Mouse (Mus musculus) frontal cortex, adult (tissue): ENCODE data around the gene Oprl1.

ENCODE experiments used
- ATAC-seq: cut with Nextera tagmentation; 2 replicates; pipeline ENCODE4 v1.9.2; 2017; ENCODE audit warnings: mild to moderate bottlenecking, moderate library complexity, mixed read lengths; ENCODE audit not compliant: low TSS enrichment

The Oprl1 gene

DNA sequence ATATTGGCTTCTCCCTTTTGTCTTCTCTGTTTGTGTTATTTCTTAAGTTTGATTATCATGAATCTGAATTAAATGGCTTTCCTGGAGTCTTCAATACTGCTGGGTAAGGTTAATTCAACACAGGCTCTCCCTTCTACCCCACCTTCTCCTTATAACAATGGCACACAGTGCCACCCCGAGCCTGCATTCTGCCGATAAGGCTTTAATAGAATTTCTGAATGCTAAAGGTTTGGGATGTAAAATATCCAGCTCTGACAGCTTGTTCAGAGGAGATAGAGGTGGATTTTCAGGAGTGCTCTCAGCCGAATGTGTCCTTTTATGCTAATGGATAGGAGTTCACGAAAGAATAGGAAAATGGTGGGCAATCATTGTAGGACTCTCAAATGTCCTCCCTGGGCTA is 50.4 kb downstream of the Oprl1 start:
- no peak for ATAC-seq

- ATAC-seq: no peak
Observed at GRCm38 (mm10) chr2:181766672-181767557, 52.1 kb downstream of the Oprl1 start.

DNA sequence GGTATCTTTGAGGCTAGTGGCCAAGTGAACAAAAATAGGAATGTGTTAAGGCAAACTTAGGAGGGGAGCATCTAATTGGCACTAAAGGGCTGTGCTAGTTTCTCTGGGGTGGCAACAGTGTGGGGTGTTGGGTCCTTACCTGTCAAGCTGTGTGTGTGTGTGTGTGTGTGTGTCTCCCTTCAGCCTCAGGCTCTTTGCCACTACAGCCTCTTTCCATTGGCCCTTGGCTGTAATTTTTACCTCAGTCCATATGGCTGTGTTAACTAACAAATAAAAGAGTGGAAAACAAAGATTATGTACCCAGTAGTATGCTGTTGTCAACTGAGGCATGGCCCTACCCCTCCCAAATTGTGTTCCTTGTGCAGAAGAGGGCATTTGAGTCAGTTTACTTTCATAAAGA is 53.6 kb downstream of the Oprl1 start:
- ATAC-seq: no peak

- ATAC-seq: no peak
Observed at GRCm38 (mm10) chr2:181769397-181769796, 54.6 kb downstream of the Oprl1 start.
